Mouse (Mus musculus) lung, postnatal 0 days (tissue): Measurements from ENCODE around the gene Art4.
A peak's percentile ranks its signal among the peaks of the same experiment; 100 is the strongest.

Source experiments
- CTCF ChIP-seq: IDR thresholded peaks from 2 replicates; pipeline ENCODE4 v1.5.1; 2016; ENCODE audit warnings: antibody characterized with exemption, mild to moderate bottlenecking
- EP300 ChIP-seq: IDR thresholded peaks from 2 replicates; pipeline ENCODE4 v1.6.1; 2016; ENCODE audit warnings: antibody characterized with exemption, mild to moderate bottlenecking, control low read depth

DNA sequence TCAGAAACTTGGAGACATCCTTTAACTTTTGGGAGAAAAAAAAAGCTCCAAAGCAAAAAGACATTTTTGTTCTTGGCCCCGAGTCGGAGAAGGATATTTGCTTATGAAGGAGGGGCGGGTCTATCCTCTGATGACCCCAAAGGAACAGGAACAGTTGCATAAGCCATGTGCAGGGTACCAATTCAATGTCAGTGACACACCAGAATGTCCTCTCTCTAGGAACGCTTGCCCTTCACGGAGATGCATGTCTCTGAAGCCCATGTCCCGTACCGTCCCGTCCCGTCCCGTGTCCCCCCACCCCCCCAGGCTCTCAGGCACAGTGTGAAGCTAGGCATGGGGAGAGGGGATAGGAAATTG is 49.4 kb upstream of the Art4 start:
- TF ChIP-seq CTCF: no peak
- peak; percentile 65 for TF ChIP-seq EP300
